Mouse (Mus musculus) limb, embryonic 14.5 days (tissue): ENCODE measurements around the gene Stx18. TPM values are rescaled to one million over a fixed set of nuclear protein-coding genes. Genes with fewer than 3 reads are reported as not detected.

ENCODE experiments used
- ATAC-seq: fragments of 200-750 bp; cut with Nextera tagmentation; 2 replicates; pipeline ENCODE4 v1.8.0; 2017; ENCODE audit warnings: low read depth, moderate number of reproducible peaks, moderate TSS enrichment; ENCODE audit not compliant: low FRiP score
- DNase-seq: peaks from one replicate; pipeline ENCODE4 v3.0.0-alpha.2; 2015; ENCODE audit warnings: low spot score
- H3K27ac ChIP-seq: fragments of 300-500 bp; sonication (generic); replicated peaks from 2 replicates; pipeline ENCODE4 v1.5.1; 2014; ENCODE audit warnings: low read depth, mild to moderate bottlenecking, low read length, moderate library complexity, mixed read lengths
- H3K27me3 ChIP-seq: fragments of 300-500 bp; sonication (generic); 2 replicates; pipeline ENCODE4 v1.6.1; 2014; ENCODE audit warnings: low read length, mixed read lengths; ENCODE audit not compliant: control insufficient read depth, insufficient read depth
- H3K36me3 ChIP-seq: fragments of 300-500 bp; sonication (generic); 2 replicates; pipeline ENCODE4 v1.6.1; 2014; ENCODE audit warnings: mild to moderate bottlenecking, low read length, moderate library complexity, mixed read lengths; ENCODE audit not compliant: control insufficient read depth, insufficient read depth
- H3K4me1 ChIP-seq: fragments of 300-500 bp; sonication (generic); 2 replicates; pipeline ENCODE4 v1.6.1; 2014; ENCODE audit warnings: antibody characterized with exemption, low read length, mixed read lengths; ENCODE audit not compliant: control insufficient read depth, insufficient read depth
- H3K4me2 ChIP-seq: fragments of 300-500 bp; sonication (generic); replicated peaks from 2 replicates; pipeline ENCODE4 v1.6.1; 2014; ENCODE audit warnings: low read depth, mild to moderate bottlenecking, low read length, moderate library complexity; ENCODE audit not compliant: severe bottlenecking
- H3K4me3 ChIP-seq: fragments of 300-500 bp; sonication (generic); replicated peaks from 2 replicates; pipeline ENCODE4 v1.5.1; 2014; ENCODE audit warnings: low read length
- H3K9ac ChIP-seq: fragments of 300-500 bp; sonication (generic); 2 replicates; pipeline ENCODE4 v1.6.1; 2014; ENCODE audit warnings: mild to moderate bottlenecking, low read depth, low read length, moderate library complexity; ENCODE audit not compliant: severe bottlenecking
- H3K9me3 ChIP-seq: fragments of 300-500 bp; sonication (generic); 2 replicates; pipeline ENCODE4 v1.6.1; 2016; ENCODE audit warnings: low read length; ENCODE audit not compliant: control insufficient read depth
- POLR2A ChIP-seq: fragments of 200-500 bp; IDR thresholded peaks from 2 replicates; pipeline ENCODE4 v1.8.0; 2012; ENCODE audit warnings: inconsistent platforms, mild to moderate bottlenecking, moderate library complexity, borderline replicate concordance; ENCODE audit not compliant: insufficient read depth, insufficient read length; ENCODE audit errors: extremely low read depth
- WGBS: fragments of 180-500 bp; shearing (Covaris S2); extraction: QIAGEN DNeasy Blood & Tissue Kit; methylation state at CpG from one replicate; pipeline ENCODE4 v1.1.7; 2014; 5-methylcytosine and 5-hydroxymethylcytosine counted together
- polyA plus RNA-seq, 2 experiments: library from polyadenylated mRNA; depleted of rRNA in 1 of 2; stranded (reverse) in 1 of 2; unstranded in 1 of 2; fragments of >200 nt; fragmentation: Nextera tagmentation in 1 of 2; extraction: Ambion mirVana in 1 of 2; gene quantifications; 2 replicates each; pipeline versions ENCODE4 v1.2.1 to v1.2.3; 2012 to 2014

The Stx18 gene
- polyA plus RNA-seq, 2 experiments: 43.1 to 52.3 TPM

GRCm38 (mm10) chr5:38006415-38007347 is 31.9 kb upstream of the Stx18 start:
- 68% methylated on average over 17 of the region's 17 CpGs for WGBS
- ATAC-seq: no peak
- Histone ChIP-seq H3K4me1 (peaks cover 7% of the 10 kb centered on the region; the same call in 1 of the 2 replicates), H3K9me3 (no peaks in the 10 kb centered on the region), H3K4me3 (no peak overlapping the region), H3K36me3 (no peaks in the 10 kb centered on the region), H3K4me2 (no peak overlapping the region), H3K9ac (no peak overlapping the region), H3K27ac (no peak overlapping the region), H3K27me3 (no peaks in the 10 kb centered on the region)
- no peak for TF ChIP-seq POLR2A
- no peak for DNase-seq

GRCm38 (mm10) chr5:38009071-38009470 is 29.5 kb upstream of the Stx18 start:
- no peak for TF ChIP-seq POLR2A
- Histone ChIP-seq H3K4me1 (peaks cover 7% of the 10 kb centered on the region; the same call in 1 of the 2 replicates), H3K9ac (no peak overlapping the region), H3K9me3 (no peaks in the 10 kb centered on the region), H3K27me3 (no peaks in the 10 kb centered on the region), H3K27ac (no peak overlapping the region), H3K4me3 (no peak overlapping the region), H3K36me3 (no peaks in the 10 kb centered on the region), H3K4me2 (no peak overlapping the region)
- whole genome bisulfite sequencing: 76% methylated on average over 4 of the region's 4 CpGs
- ATAC-seq (no peak), DNase-seq (no peak)

DNA sequence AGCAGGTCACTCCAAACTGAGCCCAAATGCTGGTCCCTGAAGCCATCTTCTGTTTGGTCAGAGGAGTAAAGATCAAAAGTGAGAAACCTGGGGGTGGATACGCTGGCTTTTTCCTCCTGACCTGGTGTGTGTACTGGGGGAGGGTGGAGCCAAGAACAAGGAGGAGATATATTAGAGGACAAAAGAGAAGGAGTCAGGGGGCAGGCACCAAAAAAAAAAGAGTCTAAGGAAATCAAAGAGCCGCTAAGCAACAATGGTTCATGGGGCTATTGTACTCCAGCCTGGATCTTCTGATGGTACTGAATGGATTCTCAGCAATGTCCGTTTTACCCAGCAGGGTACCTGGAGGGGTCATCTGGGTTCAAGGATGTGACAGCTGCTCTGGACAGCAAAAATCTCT is 23.6 kb upstream of the Stx18 start:
- WGBS: 73% methylated on average over 3 of the region's 3 CpGs
- no peaks in the 10 kb centered on the region for H3K9me3 ChIP-seq
- no peak overlapping the region for H3K4me3 ChIP-seq
- no peaks in the 10 kb centered on the region for H3K27me3 ChIP-seq
- no peaks in the 10 kb centered on the region for H3K4me1 ChIP-seq
- DNase-seq (no peak), ATAC-seq (no peak)
- H3K4me2 ChIP-seq: no peak overlapping the region
- H3K27ac ChIP-seq: no peak overlapping the region
- no peak overlapping the region for H3K9ac ChIP-seq
- no peaks in the 10 kb centered on the region for H3K36me3 ChIP-seq
- TF ChIP-seq POLR2A: no peak

GRCm38 (mm10) chr5:38016945-38017344 is 21.6 kb upstream of the Stx18 start:
- no peak overlapping the region for H3K4me3 ChIP-seq
- H3K36me3 ChIP-seq: no peaks in the 10 kb centered on the region
- no peak overlapping the region for H3K9ac ChIP-seq
- H3K4me2 ChIP-seq: no peak overlapping the region
- no peaks in the 10 kb centered on the region for H3K27me3 ChIP-seq
- ATAC-seq (no peak), DNase-seq (no peak)
- no peak overlapping the region for H3K27ac ChIP-seq
- TF ChIP-seq POLR2A: no peak
- H3K9me3 ChIP-seq: no peaks in the 10 kb centered on the region
- WGBS: 84% methylated on average over 3 of the region's 3 CpGs
- H3K4me1 ChIP-seq: no peaks in the 10 kb centered on the region

- no peak overlapping the region for H3K4me3 ChIP-seq
- DNase-seq: no peak
- peak overlapping the region; percentile 28; the same call in 1 of the 2 replicates for H3K27ac ChIP-seq
- ATAC-seq: 0 out of 2 replicates have a peak, but pooled peaks have one; percentile 26
- H3K36me3 ChIP-seq: no peaks in the 10 kb centered on the region
- WGBS: 52% methylated on average over 5 of the region's 5 CpGs
- no peak overlapping the region for H3K9ac ChIP-seq
- H3K4me1 ChIP-seq: peaks cover 14% of the 10 kb centered on the region
- H3K9me3 ChIP-seq: no peaks in the 10 kb centered on the region
- no peaks in the 10 kb centered on the region for H3K27me3 ChIP-seq
- no peak overlapping the region for H3K4me2 ChIP-seq
- no peak for TF ChIP-seq POLR2A
These were observed 10.9 kb upstream of the Stx18 start for GRCm38 (mm10) chr5:38027656-38028055.
